Mouse (Mus musculus) stomach, postnatal 0 days (tissue): ENCODE results near the gene Gm26558.

ENCODE experiments used
- CTCF ChIP-seq: IDR thresholded peaks from 2 replicates; pipeline ENCODE4 v1.5.1; 2016; ENCODE audit warnings: antibody characterized with exemption, low read depth, mild to moderate bottlenecking, moderate library complexity
- EP300 ChIP-seq: optimal IDR thresholded peaks from 2 replicates; pipeline ENCODE3; 2016; ENCODE audit warnings: antibody characterized with exemption

DNA sequence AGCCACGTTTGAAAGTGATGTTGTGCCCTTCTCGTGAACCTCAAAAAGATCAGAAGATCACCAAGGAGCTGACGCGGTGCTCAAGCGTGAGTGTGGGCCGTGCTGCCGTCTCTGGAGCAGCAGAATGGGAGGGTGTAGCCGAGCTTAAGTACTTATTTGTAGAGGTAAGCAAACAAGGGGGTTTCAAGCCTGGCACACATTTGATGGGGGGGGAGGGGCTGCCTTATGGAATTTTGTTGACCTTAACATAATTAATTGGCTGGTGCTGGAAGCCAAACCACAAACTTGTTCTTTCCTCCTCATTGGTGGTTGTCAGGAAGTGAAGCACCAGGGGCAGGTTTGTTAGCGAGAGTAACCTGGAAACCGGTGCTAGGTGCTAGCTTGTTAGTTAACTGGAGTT lies 33.8 kb upstream of the Gm26558 start:
- TF ChIP-seq CTCF: no peak
- TF ChIP-seq EP300: no peak
